Mouse (Mus musculus): Measurements from ENCODE around the gene Fgg. TPM values are rescaled to one million over a fixed set of nuclear protein-coding genes. Genes with fewer than 3 reads are reported as not detected.

The Fgg gene
- polyA plus RNA-seq, 1 experiment = not detected

DNA sequence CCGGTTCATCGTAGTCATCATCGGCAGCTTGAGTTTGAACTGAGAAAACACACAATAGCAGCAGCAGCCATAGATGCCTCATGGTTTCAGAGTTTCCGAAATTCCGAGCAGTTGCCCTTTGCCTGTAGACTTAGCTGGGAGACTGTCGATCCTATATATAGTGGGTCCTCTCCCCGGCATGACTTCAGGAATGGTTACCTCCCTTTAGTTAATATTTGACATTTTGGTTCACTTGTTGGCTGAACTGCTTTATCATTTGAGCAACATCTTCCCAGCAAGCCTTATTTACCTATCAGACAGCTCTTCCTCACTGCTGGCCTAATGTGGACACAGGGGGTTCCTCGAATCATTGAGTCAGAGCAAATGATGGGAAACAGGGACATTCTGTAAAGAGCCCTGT is 42.2 kb downstream of the Fgg start, which contains the start of gene Fgb:
Gene Fgb (minus strand): TSS at position 184 of the 400 bp plus-strand sequence.
- H3K4me1 ChIP-seq (ENCODE audit: control insufficient read depth, insufficient read depth, low read length) = no peaks in the 10 kb centered on the region
- H3K4me3 ChIP-seq (ENCODE audit: insufficient read depth, low read length) = no peak within 1 kb of the TSS
- no peak for TF ChIP-seq POLR2A (IDR thresholded peaks at IDR 0.05; ENCODE audit: low read depth, low read length)
- no peak for TF ChIP-seq CTCF (IDR thresholded peaks at IDR 0.05; ENCODE audit: borderline replicate concordance, insufficient read depth, low read length)

DNA sequence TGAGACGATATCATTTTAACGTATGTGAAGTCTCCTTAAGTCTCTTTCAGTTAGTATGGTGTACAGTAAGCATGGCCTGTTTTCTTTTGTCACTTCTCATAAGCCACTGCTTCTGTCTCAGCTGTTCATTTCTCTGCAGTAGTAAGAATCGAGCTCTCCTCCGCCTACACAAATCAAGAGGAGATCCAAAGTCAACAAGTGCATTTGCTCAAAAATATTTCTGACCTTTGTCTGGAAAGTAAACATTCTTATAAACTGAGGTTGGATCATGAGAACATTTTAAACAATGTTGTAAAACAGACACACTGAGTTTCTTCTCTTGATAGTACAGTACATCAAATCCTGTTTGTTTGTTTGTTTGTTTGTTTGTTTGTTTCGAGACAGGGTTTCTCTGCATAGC is 43.1 kb downstream of the Fgg start:
- Histone ChIP-seq H3K27ac (ENCODE audit: insufficient read depth, low read length) (no peak overlapping the region), H3K4me3 (ENCODE audit: insufficient read depth, low read length) (no peak overlapping the region), H3K4me1 (ENCODE audit: control insufficient read depth, insufficient read depth, low read length) (no peaks in the 10 kb centered on the region)
- TF ChIP-seq POLR2A (IDR thresholded peaks at IDR 0.05; ENCODE audit: low read depth, low read length) (no peak), CTCF (IDR thresholded peaks at IDR 0.05; ENCODE audit: borderline replicate concordance, insufficient read depth, low read length) (no peak)

More for the DNA sequence above, 42.2 kb downstream of the Fgg start, which contains the start of gene Fgb:
- no peak within 1 kb of the TSS for H3K27ac ChIP-seq (ENCODE audit: insufficient read depth, low read length)

DNA sequence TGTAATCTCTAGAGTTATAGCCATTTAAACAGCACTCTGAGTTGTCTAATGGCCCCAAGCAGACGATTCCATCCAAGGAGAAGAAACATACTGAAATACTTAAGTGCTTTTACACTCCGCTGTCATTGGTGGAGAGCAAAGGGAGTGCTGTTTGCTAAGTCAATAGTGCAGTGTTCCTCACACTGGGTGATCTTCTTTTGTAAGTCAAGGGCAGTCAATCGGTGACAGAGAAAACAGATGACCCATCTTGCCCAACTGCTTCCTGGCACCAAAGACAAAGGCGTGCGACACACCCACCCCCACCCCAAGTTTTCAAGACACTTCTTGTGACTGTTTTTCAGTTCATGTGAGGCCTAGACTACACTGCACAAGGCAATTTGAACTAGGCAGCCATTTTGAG is 44.6 kb downstream of the Fgg start:
- no peak overlapping the region for H3K27ac ChIP-seq (ENCODE audit: insufficient read depth, low read length)
- TF ChIP-seq CTCF (IDR thresholded peaks at IDR 0.05; ENCODE audit: borderline replicate concordance, insufficient read depth, low read length) (no peak), POLR2A (IDR thresholded peaks at IDR 0.05; ENCODE audit: low read depth, low read length) (no peak)
- no peak overlapping the region for H3K4me3 ChIP-seq (ENCODE audit: insufficient read depth, low read length)
- peaks cover 2% of the 10 kb centered on the region; the same call in 1 of the 2 replicates for H3K4me1 ChIP-seq (ENCODE audit: control insufficient read depth, insufficient read depth, low read length)

DNA sequence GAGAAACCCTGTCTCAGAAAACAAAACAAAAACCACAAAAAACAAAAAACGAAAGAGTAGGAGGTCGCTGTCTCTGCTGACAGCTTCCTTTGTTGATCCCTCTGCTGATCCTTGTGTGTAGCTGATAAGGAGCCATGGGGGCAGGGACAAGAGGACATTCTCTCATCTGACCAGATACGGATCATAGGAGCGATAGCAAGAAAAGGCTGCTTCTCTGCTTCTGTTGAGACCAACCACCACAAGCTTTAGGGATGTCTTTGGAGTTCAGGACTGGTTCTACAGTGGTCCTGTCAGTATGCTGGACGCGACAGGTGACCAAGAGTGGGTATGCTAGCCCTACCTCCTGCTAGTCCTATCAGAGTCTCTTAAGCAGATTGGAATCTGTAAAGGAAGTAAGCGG is 45.6 kb downstream of the Fgg start:
- TF ChIP-seq CTCF (IDR thresholded peaks at IDR 0.05; ENCODE audit: borderline replicate concordance, insufficient read depth, low read length) (no peak), POLR2A (IDR thresholded peaks at IDR 0.05; ENCODE audit: low read depth, low read length) (no peak)
- Histone ChIP-seq H3K4me1 (ENCODE audit: control insufficient read depth, insufficient read depth, low read length) (peaks cover 2% of the 10 kb centered on the region; the same call in 1 of the 2 replicates), H3K27ac (ENCODE audit: insufficient read depth, low read length) (no peak overlapping the region), H3K4me3 (ENCODE audit: insufficient read depth, low read length) (no peak overlapping the region)

DNA sequence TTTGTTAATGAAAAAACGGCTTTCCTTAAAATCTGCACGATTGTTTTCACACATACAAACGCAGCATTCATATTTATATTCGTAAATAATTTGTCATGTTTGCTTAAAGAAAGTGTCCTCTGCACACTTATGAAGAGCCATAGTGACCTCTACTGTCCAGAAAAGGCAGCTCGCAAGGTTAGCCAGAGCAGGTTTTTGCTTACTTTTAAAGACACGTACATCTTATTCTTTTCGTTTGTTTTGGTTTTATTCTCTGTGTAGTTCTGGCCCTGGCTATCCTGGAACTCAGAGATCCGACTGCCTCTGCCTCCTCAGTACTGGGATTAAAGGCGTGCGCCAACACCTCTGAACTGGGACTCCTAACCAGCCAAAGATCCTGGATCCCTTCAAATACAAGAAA is 46.2 kb downstream of the Fgg start:
- Histone ChIP-seq H3K4me3 (ENCODE audit: insufficient read depth, low read length) (no peak overlapping the region), H3K4me1 (ENCODE audit: control insufficient read depth, insufficient read depth, low read length) (peaks cover 2% of the 10 kb centered on the region; the same call in 1 of the 2 replicates), H3K27ac (ENCODE audit: insufficient read depth, low read length) (no peak overlapping the region)
- TF ChIP-seq POLR2A (IDR thresholded peaks at IDR 0.05; ENCODE audit: low read depth, low read length) (no peak), CTCF (IDR thresholded peaks at IDR 0.05; ENCODE audit: borderline replicate concordance, insufficient read depth, low read length) (peak; percentile 2; the same call in 1 of the 2 replicates)

DNA sequence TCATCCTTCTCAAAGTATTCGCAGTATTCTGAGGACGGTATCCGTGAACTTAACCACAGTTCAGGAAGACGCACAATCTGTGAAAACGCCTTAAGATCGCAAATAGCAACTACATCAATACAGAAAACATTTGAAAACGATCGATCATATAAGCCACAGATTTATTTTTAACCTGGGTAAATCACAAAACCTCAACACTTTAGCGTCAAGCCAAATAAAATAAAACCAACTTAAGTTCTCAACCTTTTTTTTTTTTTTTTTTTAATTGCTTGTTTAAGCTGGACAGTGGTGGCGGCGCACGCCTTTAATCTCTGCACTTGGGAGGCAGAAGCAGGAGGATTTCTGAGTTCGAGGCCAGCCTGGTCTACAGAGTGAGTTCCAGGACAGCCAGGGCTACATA is 47.2 kb downstream of the Fgg start:
- TF ChIP-seq POLR2A (IDR thresholded peaks at IDR 0.05; ENCODE audit: low read depth, low read length) (no peak), CTCF (IDR thresholded peaks at IDR 0.05; ENCODE audit: borderline replicate concordance, insufficient read depth, low read length) (no peak)
- peaks cover 2% of the 10 kb centered on the region; the same call in 1 of the 2 replicates for H3K4me1 ChIP-seq (ENCODE audit: control insufficient read depth, insufficient read depth, low read length)
- peak overlapping the region; percentile 45 for H3K4me3 ChIP-seq (ENCODE audit: insufficient read depth, low read length)
- no peak overlapping the region for H3K27ac ChIP-seq (ENCODE audit: insufficient read depth, low read length)

DNA sequence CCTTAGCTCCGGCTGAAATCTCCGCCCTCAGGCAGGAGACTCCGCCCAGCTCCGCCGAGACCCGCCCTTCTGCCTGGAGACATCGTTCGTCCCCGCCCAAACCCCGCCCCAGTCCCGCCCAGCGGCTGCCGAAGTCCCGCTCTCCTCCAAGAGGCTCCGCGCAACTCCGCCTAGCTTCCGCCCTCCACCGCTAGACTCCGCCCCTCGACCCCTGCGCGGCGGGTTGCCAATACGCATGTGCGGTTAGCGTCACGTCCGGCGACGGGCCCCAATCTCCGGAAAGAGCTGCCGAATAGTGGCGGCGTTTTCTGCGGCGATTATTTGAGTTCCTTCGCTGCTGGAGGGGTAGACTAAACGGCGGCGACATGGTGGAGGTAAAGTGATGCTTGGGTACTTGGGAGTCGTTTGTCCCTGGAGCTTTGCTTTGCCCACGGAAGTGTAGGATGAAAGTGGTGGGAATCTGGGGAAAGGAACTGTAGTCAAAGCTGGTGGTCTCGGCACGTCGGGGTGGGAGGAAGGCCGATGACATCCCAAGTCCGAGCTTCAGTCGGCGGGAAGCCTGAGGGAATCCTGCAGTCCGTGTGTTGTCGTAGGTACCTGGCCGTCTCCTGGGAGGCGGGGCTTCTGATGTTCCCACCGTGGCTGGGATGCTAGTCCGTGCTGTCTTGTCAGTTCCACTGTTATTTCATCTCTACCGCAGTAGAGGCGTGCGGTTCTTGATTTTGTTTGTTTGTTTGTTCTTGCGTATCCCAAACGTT is 47.9 kb downstream of the Fgg start, which contains the start of gene Plrg1:
Gene Plrg1 (plus strand): TSS at position 242 of the 758 bp plus-strand sequence.
- TF ChIP-seq CTCF (IDR thresholded peaks at IDR 0.05; ENCODE audit: borderline replicate concordance, insufficient read depth, low read length) (no peak), POLR2A (IDR thresholded peaks at IDR 0.05; ENCODE audit: low read depth, low read length) (peak; percentile 81)
- Histone ChIP-seq H3K4me3 (ENCODE audit: insufficient read depth, low read length) (peak within 1 kb of the TSS; percentile 98), H3K27ac (ENCODE audit: insufficient read depth, low read length) (peak within 1 kb of the TSS; percentile 12; the same call in 1 of the 2 replicates), H3K4me1 (ENCODE audit: control insufficient read depth, insufficient read depth, low read length) (peaks cover 2% of the 10 kb centered on the region; the same call in 1 of the 2 replicates)

DNA sequence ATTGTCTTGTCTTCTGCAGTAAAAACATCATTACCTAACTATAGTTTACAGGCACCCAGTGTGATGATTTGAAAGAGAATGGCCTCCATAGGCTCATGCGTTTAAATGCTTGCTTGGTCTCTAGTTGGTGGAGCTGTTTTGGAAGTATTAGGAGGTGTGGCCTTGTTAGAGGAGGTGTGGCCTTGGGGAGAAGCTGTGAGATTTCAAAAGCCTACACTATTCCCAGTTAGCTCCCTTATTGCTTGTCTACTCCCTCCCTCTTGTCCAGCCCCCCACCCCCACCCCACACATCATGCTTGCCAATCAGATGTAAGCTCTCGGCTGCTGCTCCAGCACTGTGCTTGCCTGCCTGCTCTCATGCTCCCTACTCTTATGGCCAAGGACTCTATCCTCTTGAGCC is 49.5 kb downstream of the Fgg start:
- H3K27ac ChIP-seq (ENCODE audit: insufficient read depth, low read length) = no peak overlapping the region
- H3K4me3 ChIP-seq (ENCODE audit: insufficient read depth, low read length) = no peak overlapping the region
- H3K4me1 ChIP-seq (ENCODE audit: control insufficient read depth, insufficient read depth, low read length) = peaks cover 2% of the 10 kb centered on the region; the same call in 1 of the 2 replicates
- TF ChIP-seq CTCF (IDR thresholded peaks at IDR 0.05; ENCODE audit: borderline replicate concordance, insufficient read depth, low read length) (no peak), POLR2A (IDR thresholded peaks at IDR 0.05; ENCODE audit: low read depth, low read length) (no peak)

Other genes with a start within 250 kb of the Fgg start
- gene Rbm46, start 131.2 kb upstream of the Fgg start, polyA plus RNA-seq (2011; ENCODE audit: insufficient read length, low read depth, missing spikeins) = 0.32 and 0.47 TPM in 2 replicates
- not detected in 2 replicates for gene Lrat, start 103.8 kb upstream of the Fgg start, polyA plus RNA-seq (2011; ENCODE audit: insufficient read length, low read depth, missing spikeins)
- gene Fga, start 18.4 kb downstream of the Fgg start, polyA plus RNA-seq (2011; ENCODE audit: insufficient read length, low read depth, missing spikeins) = not detected in 2 replicates
- not detected in 2 replicates for gene Fgb, start 42.1 kb downstream of the Fgg start, polyA plus RNA-seq (2011; ENCODE audit: insufficient read length, low read depth, missing spikeins)
- 50.5 and 51.1 TPM in 2 replicates for gene Plrg1, start 47.8 kb downstream of the Fgg start, polyA plus RNA-seq (2011; ENCODE audit: insufficient read length, low read depth, missing spikeins)
- gene Dchs2, start 120.2 kb downstream of the Fgg start, polyA plus RNA-seq (2011; ENCODE audit: insufficient read length, low read depth, missing spikeins) = 0.12 and 0.25 TPM in 2 replicates